Mouse (Mus musculus): ENCODE results near the gene Yju2.
A peak's percentile ranks its signal among the peaks of the same experiment; 100 is the strongest.

The Yju2 gene

GRCm38 (mm10) chr17:56007444-56008355, 48.8 kb downstream of the Yju2 start:
- no peak for DNase-seq (ENCODE audit: low spot score)

GRCm38 (mm10) chr17:56008356-56009087, 49.6 kb downstream of the Yju2 start:
- peak; percentile 90 for DNase-seq (ENCODE audit: low spot score)

GRCm38 (mm10) chr17:56009088-56009961, 50.4 kb downstream of the Yju2 start:
- peak; percentile 89 for DNase-seq (ENCODE audit: low spot score)

- no peak for DNase-seq (ENCODE audit: low spot score)
Measured at GRCm38 (mm10) chr17:56009962-56010240, 51.0 kb downstream of the Yju2 start.

GRCm38 (mm10) chr17:56010255-56010654, 51.4 kb downstream of the Yju2 start:
- no peak for DNase-seq (ENCODE audit: low spot score)

- DNase-seq (ENCODE audit: low spot score) = peak; percentile 71
Measured at GRCm38 (mm10) chr17:56010681-56011080, 51.8 kb downstream of the Yju2 start.

- no peak for DNase-seq (ENCODE audit: low spot score)
Measured at GRCm38 (mm10) chr17:56011441-56011840, 52.5 kb downstream of the Yju2 start.

- DNase-seq (ENCODE audit: low spot score) = no peak
Measured at GRCm38 (mm10) chr17:56015293-56015692, 56.4 kb downstream of the Yju2 start.

GRCm38 (mm10) chr17:56016382-56016781, 57.5 kb downstream of the Yju2 start:
- DNase-seq (ENCODE audit: low spot score) = no peak

- DNase-seq (ENCODE audit: low spot score) = no peak
Measured at GRCm38 (mm10) chr17:56016793-56017785, 58.2 kb downstream of the Yju2 start.

- DNase-seq (ENCODE audit: low spot score) = no peak
Measured at GRCm38 (mm10) chr17:56017848-56018247, 58.9 kb downstream of the Yju2 start.

All from T-cell, adult 2 months (primary cell).